Mouse (Mus musculus): ENCODE data around the gene Dock9. TPM values are rescaled to one million over a fixed set of nuclear protein-coding genes. Genes with fewer than 3 reads are reported as not detected.

Dock9 gene
- total and polyA plus RNA-seq, 3 experiments, result 3.4 to 21.7 (median 9.3) TPM

DNA sequence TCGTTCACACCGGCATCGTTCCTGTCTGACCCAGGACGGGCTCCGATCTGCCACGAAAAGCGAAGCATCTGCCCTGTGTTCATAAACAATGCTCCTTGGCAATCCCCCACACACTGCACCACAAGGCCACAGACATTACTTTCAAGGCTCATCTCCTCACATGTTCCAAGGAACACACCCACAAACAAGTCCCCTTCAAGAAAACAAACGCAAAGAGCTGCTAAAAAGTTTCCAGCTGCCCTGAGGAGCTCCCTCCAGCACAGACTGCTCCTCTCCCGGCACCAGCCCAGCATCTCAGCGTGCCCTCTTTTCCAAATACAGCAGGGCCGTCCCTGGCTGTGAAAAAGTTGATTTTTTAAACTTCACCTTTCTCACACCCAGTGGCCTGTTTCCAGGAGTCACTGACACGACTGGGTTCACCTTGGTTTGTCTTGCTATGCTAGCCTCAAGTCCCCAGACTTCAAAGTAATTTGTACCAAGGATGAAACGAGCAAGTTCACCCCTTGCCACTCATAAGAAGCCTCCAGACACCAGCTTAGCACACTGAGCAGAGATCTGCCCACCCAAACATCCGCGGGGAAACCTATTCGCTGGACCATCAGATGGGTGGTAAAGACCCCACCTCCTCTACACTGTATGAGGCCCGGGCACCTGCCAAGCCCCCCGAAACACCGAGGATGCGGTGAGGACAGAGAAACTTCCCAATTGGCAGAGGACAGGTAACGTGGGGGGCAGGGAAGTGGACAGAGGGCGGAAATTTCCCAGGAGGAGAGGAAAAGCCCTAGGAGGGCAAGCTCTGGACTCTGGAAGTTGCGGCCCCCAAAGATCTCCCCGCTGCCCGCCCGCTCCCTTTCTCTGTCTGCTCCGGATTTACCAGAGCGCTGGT, 823 bp downstream of the Dock9 start:
- peaks cover 7% of the 10 kb centered on the region for H3K9me3 ChIP-seq (replicated peaks)

DNA sequence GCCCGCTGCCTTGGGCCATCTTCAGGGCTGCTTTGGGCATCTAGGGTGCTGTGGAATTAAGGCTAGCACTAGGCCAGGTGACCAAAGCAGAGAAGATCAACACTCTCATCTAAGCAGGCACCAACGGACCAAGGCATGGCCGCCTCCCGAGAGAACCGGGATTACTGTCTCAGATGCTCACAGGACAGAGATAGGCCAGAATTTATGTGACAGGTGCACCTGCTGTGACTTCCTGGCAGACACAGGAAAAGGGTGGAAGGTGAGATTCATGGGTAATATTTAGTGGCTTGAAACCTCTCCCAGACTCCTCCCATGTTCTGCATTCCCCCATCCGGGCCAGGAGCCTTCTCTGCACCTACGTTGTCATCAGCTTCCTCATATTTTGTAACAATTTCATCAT, 2.1 kb downstream of the Dock9 start:
- ATAC-seq (ENCODE audit: extremely low read depth, insufficient number of reproducible peaks, low FRiP score, poor library complexity, severe bottlenecking), result no peak
- H3K9me3 ChIP-seq (replicated peaks), result peaks cover 7% of the 10 kb centered on the region

More for the DNA sequence above, 823 bp downstream of the Dock9 start:
- DNase-seq (ENCODE audit: low spot score) (no peak), ATAC-seq (ENCODE audit: extremely low read depth, insufficient number of reproducible peaks, low FRiP score, poor library complexity, severe bottlenecking) (no peak)
- Histone ChIP-seq H3K27me3 (ENCODE audit: insufficient read depth, low read length) (0 out of 2 replicates have a peak, but pooled peaks cover 3% of the 10 kb centered on the region), H3K4me3 (ENCODE audit: low read depth, low read length) (peak overlapping the region; percentile 76), H3K36me3 (replicated peaks) (no peaks in the 10 kb centered on the region), H3K4me1 (ENCODE audit: insufficient read depth, low read depth, low read length) (peaks cover 62% of the 10 kb centered on the region)
- no peak for TF ChIP-seq POLR2AphosphoS5 (IDR thresholded peaks at IDR 0.05; ENCODE audit: insufficient replicate concordance, low read depth, low read length)

DNA sequence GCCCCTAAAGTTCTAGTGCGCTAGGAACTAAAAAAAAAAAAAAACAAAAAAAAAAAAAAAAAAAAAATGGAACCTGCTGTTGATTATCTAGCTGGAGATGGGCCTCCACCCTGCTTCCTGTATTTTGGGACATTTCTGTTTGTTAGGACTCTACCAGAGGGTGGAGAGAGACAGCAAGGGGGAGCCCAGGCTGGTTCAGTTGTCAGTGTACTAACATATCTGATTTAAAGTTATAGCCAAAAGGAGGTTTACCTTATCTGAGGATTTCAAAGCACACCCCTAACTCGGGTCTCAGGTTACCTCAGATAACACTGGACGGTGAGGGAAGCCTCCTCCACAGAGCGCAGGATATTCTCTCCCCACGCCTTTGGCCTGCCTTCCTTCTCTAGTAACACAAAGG, 4.0 kb downstream of the Dock9 start:
- TF ChIP-seq TAL1 (conservative IDR thresholded peaks at IDR 0.05; ENCODE audit: low read depth, low read length), result 0 out of 2 replicates have a peak, but pooled peaks have one; percentile 13
- no peak for TF ChIP-seq POLR2AphosphoS5 (IDR thresholded peaks at IDR 0.05; ENCODE audit: insufficient replicate concordance, low read depth, low read length)
- H3K9me3 ChIP-seq (replicated peaks), result peaks cover 7% of the 10 kb centered on the region
- no peaks in the 10 kb centered on the region for H3K27me3 ChIP-seq (ENCODE audit: insufficient read depth, low read length)
- ATAC-seq (ENCODE audit: extremely low read depth, insufficient number of reproducible peaks, low FRiP score, poor library complexity, severe bottlenecking), result peak; percentile 23
- peaks cover 3% of the 10 kb centered on the region for H3K36me3 ChIP-seq (replicated peaks)
- H3K4me1 ChIP-seq (ENCODE audit: insufficient read depth, low read depth, low read length), result peaks cover 62% of the 10 kb centered on the region
- peak overlapping the region; percentile 14; the same call in 1 of the 2 replicates for H3K4me3 ChIP-seq (ENCODE audit: low read depth, low read length)
- DNase-seq (ENCODE audit: low spot score), result peak; percentile 54

More for the DNA sequence above, 2.1 kb downstream of the Dock9 start:
- H3K4me1 ChIP-seq (ENCODE audit: insufficient read depth, low read depth, low read length), result peaks cover 66% of the 10 kb centered on the region
- H3K36me3 ChIP-seq (replicated peaks), result no peaks in the 10 kb centered on the region
- no peak overlapping the region for H3K4me3 ChIP-seq (ENCODE audit: low read depth, low read length)
- TF ChIP-seq CTCF (IDR thresholded peaks at IDR 0.05; ENCODE audit: low read depth, low read length) (no peak), POLR2AphosphoS5 (IDR thresholded peaks at IDR 0.05; ENCODE audit: insufficient replicate concordance, low read depth, low read length) (no peak)
- H3K27me3 ChIP-seq (ENCODE audit: insufficient read depth, low read length), result no peaks in the 10 kb centered on the region
- DNase-seq (ENCODE audit: low spot score), result no peak

DNA sequence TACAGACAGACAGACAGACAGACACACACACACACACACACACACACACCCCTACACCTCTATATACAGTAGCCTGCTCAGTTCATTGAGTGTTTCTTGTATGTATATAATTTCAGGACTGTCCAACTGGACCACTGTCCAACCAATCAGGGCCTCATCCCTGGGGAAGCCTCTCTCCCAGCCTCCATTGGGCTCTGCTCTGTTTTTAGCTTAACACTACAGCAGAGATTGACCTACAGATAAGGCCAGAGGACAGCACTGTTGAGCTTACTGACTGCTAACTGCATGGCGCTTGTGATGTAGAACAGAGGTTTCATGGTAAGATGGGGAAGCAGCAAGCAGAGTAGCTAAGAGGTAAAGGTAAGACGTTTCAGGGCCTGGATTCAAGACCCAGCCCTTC, 5.7 kb downstream of the Dock9 start:
- TF ChIP-seq CTCF (IDR thresholded peaks at IDR 0.05; ENCODE audit: low read depth, low read length) (no peak), GATA1 (IDR thresholded peaks at IDR 0.05; ENCODE audit: borderline replicate concordance, low read length) (no peak), TAL1 (conservative IDR thresholded peaks at IDR 0.05; ENCODE audit: low read depth, low read length) (no peak), POLR2AphosphoS5 (IDR thresholded peaks at IDR 0.05; ENCODE audit: insufficient replicate concordance, low read depth, low read length) (no peak), GATA2 (IDR thresholded peaks at IDR 0.05; ENCODE audit: borderline replicate concordance, low read depth, low read length) (no peak; the same call in 1 of the 2 replicates)
- H3K4me1 ChIP-seq (ENCODE audit: insufficient read depth, low read depth, low read length), result peaks cover 53% of the 10 kb centered on the region
- H3K27me3 ChIP-seq (ENCODE audit: insufficient read depth, low read length), result no peaks in the 10 kb centered on the region
- H3K9me3 ChIP-seq (replicated peaks), result no peaks in the 10 kb centered on the region
- H3K36me3 ChIP-seq (replicated peaks), result peaks cover 10% of the 10 kb centered on the region
- H3K4me3 ChIP-seq (ENCODE audit: low read depth, low read length), result no peak overlapping the region
- no peak for DNase-seq (ENCODE audit: low spot score)
- ATAC-seq (ENCODE audit: extremely low read depth, insufficient number of reproducible peaks, low FRiP score, poor library complexity, severe bottlenecking), result no peak

DNA sequence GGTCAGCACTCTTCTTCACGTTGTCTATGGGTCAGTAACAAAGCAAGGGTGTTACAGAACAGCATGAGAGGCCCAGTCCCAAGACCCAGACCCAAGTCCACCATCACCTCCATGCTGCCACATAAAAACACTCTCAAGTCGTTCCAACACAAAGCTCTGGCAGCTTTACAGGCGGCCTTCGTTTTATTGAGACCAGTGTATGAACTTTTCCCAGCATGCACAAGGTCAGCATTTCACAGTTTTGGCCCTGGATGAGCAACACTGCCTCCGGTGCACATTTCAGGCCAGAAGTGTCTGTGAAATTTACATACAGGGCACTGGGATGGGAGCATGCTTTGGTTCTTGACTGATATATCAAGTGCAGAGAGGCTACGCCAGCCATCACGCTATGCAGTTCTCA, 6.5 kb downstream of the Dock9 start:
- Histone ChIP-seq H3K36me3 (replicated peaks) (peaks cover 17% of the 10 kb centered on the region), H3K4me3 (ENCODE audit: low read depth, low read length) (no peak overlapping the region), H3K4me1 (ENCODE audit: insufficient read depth, low read depth, low read length) (peaks cover 45% of the 10 kb centered on the region), H3K9me3 (replicated peaks) (no peaks in the 10 kb centered on the region), H3K27me3 (ENCODE audit: insufficient read depth, low read length) (no peaks in the 10 kb centered on the region)
- ATAC-seq (ENCODE audit: extremely low read depth, insufficient number of reproducible peaks, low FRiP score, poor library complexity, severe bottlenecking) (no peak), DNase-seq (ENCODE audit: low spot score) (no peak)
- TF ChIP-seq TAL1 (conservative IDR thresholded peaks at IDR 0.05; ENCODE audit: low read depth, low read length), result no peak
- no peak for TF ChIP-seq CTCF (IDR thresholded peaks at IDR 0.05; ENCODE audit: low read depth, low read length)
- no peak for TF ChIP-seq GATA1 (IDR thresholded peaks at IDR 0.05; ENCODE audit: borderline replicate concordance, low read length)
- TF ChIP-seq POLR2AphosphoS5 (IDR thresholded peaks at IDR 0.05; ENCODE audit: insufficient replicate concordance, low read depth, low read length), result no peak
- TF ChIP-seq GATA2 (IDR thresholded peaks at IDR 0.05; ENCODE audit: borderline replicate concordance, low read depth, low read length), result no peak

DNA sequence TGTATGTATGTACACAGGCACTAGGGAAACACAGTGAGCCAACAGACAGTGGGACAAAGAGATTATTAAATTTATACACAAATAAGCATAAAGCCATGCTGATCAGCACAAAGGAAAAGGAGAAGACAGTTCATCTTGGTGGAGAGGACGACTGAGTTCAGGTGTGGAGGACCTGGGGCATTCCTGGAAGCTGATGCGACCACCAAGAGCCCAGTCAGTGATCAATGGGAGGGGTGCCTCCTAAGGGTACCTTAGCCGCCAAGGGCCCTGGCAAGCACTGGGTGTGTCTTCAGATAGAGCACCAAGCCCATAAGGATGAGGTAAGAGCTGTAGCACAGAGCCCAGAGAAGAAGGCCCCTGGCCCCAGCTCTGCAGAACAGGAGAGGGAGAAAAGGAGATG, 8.4 kb downstream of the Dock9 start:
- DNase-seq (ENCODE audit: low spot score), result no peak
- Histone ChIP-seq H3K27me3 (ENCODE audit: insufficient read depth, low read length) (no peaks in the 10 kb centered on the region), H3K36me3 (replicated peaks) (peaks cover 17% of the 10 kb centered on the region), H3K9me3 (replicated peaks) (no peaks in the 10 kb centered on the region), H3K4me1 (ENCODE audit: insufficient read depth, low read depth, low read length) (peaks cover 37% of the 10 kb centered on the region), H3K4me3 (ENCODE audit: low read depth, low read length) (no peak overlapping the region)
- TF ChIP-seq GATA1 (IDR thresholded peaks at IDR 0.05; ENCODE audit: borderline replicate concordance, low read length), result no peak
- TF ChIP-seq TAL1 (conservative IDR thresholded peaks at IDR 0.05; ENCODE audit: low read depth, low read length), result no peak
- no peak for TF ChIP-seq GATA2 (IDR thresholded peaks at IDR 0.05; ENCODE audit: borderline replicate concordance, low read depth, low read length)
- no peak for TF ChIP-seq POLR2AphosphoS5 (IDR thresholded peaks at IDR 0.05; ENCODE audit: insufficient replicate concordance, low read depth, low read length)
- TF ChIP-seq CTCF (IDR thresholded peaks at IDR 0.05; ENCODE audit: low read depth, low read length), result no peak
- no peak for ATAC-seq (ENCODE audit: extremely low read depth, insufficient number of reproducible peaks, low FRiP score, poor library complexity, severe bottlenecking)

Data from G1E (cell line).